Mouse (Mus musculus): ENCODE results near the gene Stfa2l1. TPM values are rescaled to one million over a fixed set of nuclear protein-coding genes. Genes with fewer than 3 reads are reported as not detected.

The Stfa2l1 gene
- 11.2 TPM for polyA plus RNA-seq (2014; fragmentation: Illumina TruSeq; extraction: RNeasy Lipid Tissue Mini Kit (QIAGEN cat#74804); ENCODE audit: insufficient read depth, low read depth, low replicate concordance)

DNA sequence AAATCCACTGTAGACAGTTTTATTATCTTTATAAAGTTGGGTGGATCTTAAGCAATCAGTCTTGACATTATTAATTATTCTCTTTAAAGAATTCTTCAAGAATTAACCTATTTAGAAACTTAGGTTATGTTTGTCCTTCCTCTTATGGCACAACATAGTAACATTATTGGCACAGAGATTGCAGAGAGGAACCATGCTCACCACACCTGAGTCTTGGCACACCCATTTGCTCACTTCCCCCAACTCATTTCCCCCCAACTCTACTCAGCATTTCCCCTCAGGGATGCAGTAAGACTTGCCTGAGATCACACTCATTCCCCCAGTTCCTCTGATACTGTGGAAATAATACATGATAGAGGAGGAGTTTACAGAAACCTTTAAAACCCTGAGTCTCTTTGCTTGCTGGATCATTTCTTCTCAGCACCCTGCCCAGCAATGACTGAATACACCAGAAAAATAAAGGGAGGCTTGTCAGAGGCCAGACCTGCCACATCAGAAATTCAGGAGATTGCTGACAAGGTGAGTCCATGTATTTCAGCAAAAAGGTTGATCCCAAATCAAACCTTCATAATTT is at the start of gene Stfa2l1:
TSS of gene Stfa2l1 (plus strand) at position 410 of the 574 bp plus-strand sequence.

DNA sequence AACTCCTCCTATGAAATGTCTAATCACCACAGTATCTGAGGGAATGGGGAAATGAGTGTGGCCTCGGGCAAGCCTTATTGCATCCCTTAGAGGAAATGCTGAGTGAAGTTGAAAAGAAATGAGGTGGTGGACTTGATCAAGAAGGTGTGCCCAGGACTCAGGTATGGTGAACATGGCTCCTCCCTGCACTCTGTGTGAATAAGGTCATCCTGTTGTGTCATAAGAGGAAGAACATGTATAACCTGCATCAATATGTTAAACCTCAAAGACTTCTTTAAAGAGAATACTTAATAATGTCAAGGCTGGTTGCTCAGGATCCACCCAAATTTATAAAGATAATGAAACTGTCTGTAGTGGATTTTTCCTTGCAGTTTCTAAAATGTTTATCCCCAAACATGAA is 25.5 kb upstream of the Stfa2l1 start, which contains the start of gene Csta1:
TSS of gene Csta1 (minus strand) at position 101 of the 400 bp plus-strand sequence.

DNA sequence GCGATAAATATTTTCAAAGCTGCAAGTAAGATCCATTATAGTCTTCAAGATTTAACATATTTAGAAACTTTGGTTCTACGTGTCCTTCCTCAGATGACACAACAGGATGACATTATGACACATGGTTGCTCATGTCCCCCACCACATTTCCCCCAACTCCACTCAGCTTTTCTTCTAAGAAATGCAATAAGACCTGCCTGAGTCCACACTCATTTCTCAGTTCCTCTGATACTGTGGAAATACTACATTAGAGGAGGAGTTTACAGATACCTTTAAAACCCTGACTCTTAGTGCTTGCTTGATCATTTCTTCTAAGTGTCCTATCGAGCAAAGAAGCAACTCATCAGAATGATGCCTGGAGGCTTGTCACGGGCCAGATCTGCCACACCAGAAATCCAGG is 27.3 kb downstream of the Stfa2l1 start, which contains the start of gene Gm5483:
TSS of gene Gm5483 (plus strand) at position 301 of the 400 bp plus-strand sequence.

DNA sequence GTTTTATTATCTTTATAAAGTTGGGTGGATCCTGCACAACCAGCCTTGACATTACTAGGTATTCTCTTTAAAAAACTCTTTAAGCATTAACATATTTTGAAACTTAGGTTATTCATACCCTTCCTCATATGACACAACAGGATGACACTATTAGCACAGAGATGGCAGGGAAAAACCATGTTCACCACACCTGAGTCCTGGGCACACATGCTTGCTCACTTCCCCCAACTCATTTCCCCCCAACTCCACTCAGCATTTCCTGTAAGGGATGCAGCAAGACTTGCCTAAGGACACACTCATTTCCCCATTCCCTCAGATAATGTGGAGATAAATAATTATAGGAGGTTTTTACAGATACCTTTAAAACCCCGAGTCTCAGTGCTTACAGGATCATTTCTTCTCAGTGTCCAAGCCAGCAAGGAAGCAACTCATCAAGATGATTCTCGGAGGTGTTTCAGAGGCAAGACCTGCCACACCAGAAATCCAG is 53.4 kb downstream of the Stfa2l1 start, which contains the start of gene Gm5416:
TSS of gene Gm5416 (plus strand) at position 437 of the 487 bp plus-strand sequence.

Other genes with a start within 250 kb of the Stfa2l1 start
- gene Parp9, start 218.3 kb upstream of the Stfa2l1 start, polyA plus RNA-seq (2014; fragmentation: Illumina TruSeq; extraction: RNeasy Lipid Tissue Mini Kit (QIAGEN cat#74804); ENCODE audit: insufficient read depth, low read depth, low replicate concordance) = 18.3 TPM
- gene Dtx3l, start 217.7 kb upstream of the Stfa2l1 start, polyA plus RNA-seq (2014; fragmentation: Illumina TruSeq; extraction: RNeasy Lipid Tissue Mini Kit (QIAGEN cat#74804); ENCODE audit: insufficient read depth, low read depth, low replicate concordance) = 6.0 TPM
- gene Kpna1, start 178.1 kb upstream of the Stfa2l1 start, polyA plus RNA-seq (2014; fragmentation: Illumina TruSeq; extraction: RNeasy Lipid Tissue Mini Kit (QIAGEN cat#74804); ENCODE audit: insufficient read depth, low read depth, low replicate concordance) = 14.8 TPM
- 3.7 TPM for gene Wdr5b, start 115.6 kb upstream of the Stfa2l1 start, polyA plus RNA-seq (2014; fragmentation: Illumina TruSeq; extraction: RNeasy Lipid Tissue Mini Kit (QIAGEN cat#74804); ENCODE audit: insufficient read depth, low read depth, low replicate concordance)
- 129 TPM for gene Fam162a, start 85.2 kb upstream of the Stfa2l1 start, polyA plus RNA-seq (2014; fragmentation: Illumina TruSeq; extraction: RNeasy Lipid Tissue Mini Kit (QIAGEN cat#74804); ENCODE audit: insufficient read depth, low read depth, low replicate concordance)
- 16.8 TPM for gene Ccdc58, start 85.1 kb upstream of the Stfa2l1 start, polyA plus RNA-seq (2014; fragmentation: Illumina TruSeq; extraction: RNeasy Lipid Tissue Mini Kit (QIAGEN cat#74804); ENCODE audit: insufficient read depth, low read depth, low replicate concordance)
- gene Csta1, start 25.6 kb upstream of the Stfa2l1 start, polyA plus RNA-seq (2014; fragmentation: Illumina TruSeq; extraction: RNeasy Lipid Tissue Mini Kit (QIAGEN cat#74804); ENCODE audit: insufficient read depth, low read depth, low replicate concordance) = not detected
- 5.0 TPM for gene Gm5483, start 27.4 kb downstream of the Stfa2l1 start, polyA plus RNA-seq (2014; fragmentation: Illumina TruSeq; extraction: RNeasy Lipid Tissue Mini Kit (QIAGEN cat#74804); ENCODE audit: insufficient read depth, low read depth, low replicate concordance)
- gene Gm5416, start 53.6 kb downstream of the Stfa2l1 start, polyA plus RNA-seq (2014; fragmentation: Illumina TruSeq; extraction: RNeasy Lipid Tissue Mini Kit (QIAGEN cat#74804); ENCODE audit: insufficient read depth, low read depth, low replicate concordance) = not detected
- gene 2010005H15Rik, start 64.7 kb downstream of the Stfa2l1 start, polyA plus RNA-seq (2014; fragmentation: Illumina TruSeq; extraction: RNeasy Lipid Tissue Mini Kit (QIAGEN cat#74804); ENCODE audit: insufficient read depth, low read depth, low replicate concordance) = 3.4 TPM
- 0.63 TPM for gene Stfa1, start 120.1 kb downstream of the Stfa2l1 start, polyA plus RNA-seq (2014; fragmentation: Illumina TruSeq; extraction: RNeasy Lipid Tissue Mini Kit (QIAGEN cat#74804); ENCODE audit: insufficient read depth, low read depth, low replicate concordance)
- gene BC117090, start 177.5 kb downstream of the Stfa2l1 start, polyA plus RNA-seq (2014; fragmentation: Illumina TruSeq; extraction: RNeasy Lipid Tissue Mini Kit (QIAGEN cat#74804); ENCODE audit: insufficient read depth, low read depth, low replicate concordance) = not detected
- gene BC100530, start 210.9 kb downstream of the Stfa2l1 start, polyA plus RNA-seq (2014; fragmentation: Illumina TruSeq; extraction: RNeasy Lipid Tissue Mini Kit (QIAGEN cat#74804); ENCODE audit: insufficient read depth, low read depth, low replicate concordance) = not detected